Mouse (Mus musculus) G1E (cell line): ENCODE results near the gene Galnt2.

ENCODE experiments used
- CTCF ChIP-seq: IDR thresholded peaks from 2 replicates; pipeline ENCODE4 v1.5.1; 2012; ENCODE audit warnings: low read depth, low read length, inconsistent platforms, mixed read lengths
- GATA1 ChIP-seq: IDR thresholded peaks from 2 replicates; pipeline ENCODE4 v1.6.1; 2012; ENCODE audit warnings: borderline replicate concordance, low read length, inconsistent platforms, mixed read lengths
- GATA2 ChIP-seq: IDR thresholded peaks from 2 replicates; pipeline ENCODE4 v1.6.1; 2012; ENCODE audit warnings: low read depth, low read length, inconsistent platforms, borderline replicate concordance
- POLR2AphosphoS5 ChIP-seq: IDR thresholded peaks from 2 replicates; pipeline ENCODE4 v1.6.1; 2012; ENCODE audit warnings: low read depth, low read length, inconsistent platforms; ENCODE audit not compliant: insufficient replicate concordance
- TAL1 ChIP-seq: conservative IDR thresholded peaks from 2 replicates; pipeline ENCODE4 v1.6.1; 2012; ENCODE audit warnings: low read depth, low read length, inconsistent platforms, mixed read lengths

DNA sequence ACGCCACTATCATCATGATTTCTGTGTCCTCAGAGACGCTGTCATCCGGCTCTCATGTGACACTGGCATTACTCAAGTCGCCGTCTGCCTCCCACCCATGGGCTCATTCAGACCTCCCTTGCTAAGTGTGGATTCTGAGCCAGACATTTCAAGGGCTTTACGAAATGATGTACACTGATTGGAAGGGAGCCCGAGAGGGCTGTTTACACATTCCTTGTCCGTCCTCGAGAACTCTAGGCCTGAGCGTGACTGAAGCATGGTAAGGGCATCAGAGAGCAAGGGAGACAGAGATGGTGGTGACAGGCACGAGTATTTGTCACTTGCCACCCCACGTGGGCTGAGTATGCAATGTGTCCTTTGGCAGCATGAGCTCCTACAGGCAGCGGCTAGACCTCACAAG lies 49.0 kb upstream of the Galnt2 start:
- TF ChIP-seq CTCF: no peak
- TF ChIP-seq TAL1: no peak
- no peak for TF ChIP-seq GATA2
- no peak for TF ChIP-seq GATA1
- no peak for TF ChIP-seq POLR2AphosphoS5
